Mouse (Mus musculus) common myeloid progenitor, adult 5-6 weeks (primary cell): ENCODE measurements at regions not wholly inside any gene's neighbourhood (a gene's known extent, or its start where the extent isn't known, plus 50 kb on each side); places are given as distances from the start of the nearest gene placed in this dataset.

Experiments used
- ATAC-seq: replicated peaks from 2 replicates; pipeline ENCODE4 v1.8.0; 2016; ENCODE audit warnings: low read depth, mild to moderate bottlenecking, moderate TSS enrichment, inconsistent platforms; ENCODE audit not compliant: poor library complexity, severe bottlenecking

DNA sequence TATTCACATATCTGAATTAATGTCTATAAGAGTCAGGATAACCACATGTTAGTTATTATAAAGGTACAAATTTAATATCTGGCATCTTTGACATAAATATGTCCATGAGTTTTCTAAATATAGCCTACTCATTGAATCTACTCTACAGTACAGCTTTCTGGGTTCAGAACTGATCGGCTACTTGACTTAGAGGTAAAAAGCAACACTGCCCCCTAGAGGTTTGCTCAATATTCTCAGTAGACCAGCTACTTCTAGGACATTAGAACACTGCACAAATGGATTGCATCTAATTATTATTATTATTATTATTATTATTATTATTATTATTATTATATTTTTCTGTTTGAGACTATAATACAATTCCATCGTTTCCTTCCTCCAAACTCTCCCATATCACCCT lies 418.8 kb upstream of the Tpm3-rs7 start:
- 0 out of 2 replicates have a peak, but pooled peaks have one; percentile 39 for ATAC-seq

DNA sequence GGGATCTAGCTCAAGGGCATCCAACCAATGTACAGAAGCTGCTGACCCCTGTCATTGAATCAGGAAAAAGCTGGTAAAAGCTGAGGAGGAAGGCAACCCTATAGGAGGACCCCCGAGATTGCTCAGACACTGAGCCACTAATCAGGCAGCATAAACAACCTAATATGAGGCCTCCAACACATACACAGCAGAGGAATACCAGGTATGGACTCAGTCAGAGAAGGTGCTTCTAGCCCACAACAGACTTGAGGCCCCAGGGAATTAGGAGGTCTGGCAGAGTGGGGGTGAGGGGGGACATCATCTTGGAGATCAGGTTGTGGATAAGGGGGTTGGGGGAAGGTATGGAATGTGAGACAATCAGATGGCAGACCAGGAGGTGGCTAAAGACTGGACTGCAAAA lies 413.2 kb upstream of the Tpm3-rs7 start:
- no peak for ATAC-seq

DNA sequence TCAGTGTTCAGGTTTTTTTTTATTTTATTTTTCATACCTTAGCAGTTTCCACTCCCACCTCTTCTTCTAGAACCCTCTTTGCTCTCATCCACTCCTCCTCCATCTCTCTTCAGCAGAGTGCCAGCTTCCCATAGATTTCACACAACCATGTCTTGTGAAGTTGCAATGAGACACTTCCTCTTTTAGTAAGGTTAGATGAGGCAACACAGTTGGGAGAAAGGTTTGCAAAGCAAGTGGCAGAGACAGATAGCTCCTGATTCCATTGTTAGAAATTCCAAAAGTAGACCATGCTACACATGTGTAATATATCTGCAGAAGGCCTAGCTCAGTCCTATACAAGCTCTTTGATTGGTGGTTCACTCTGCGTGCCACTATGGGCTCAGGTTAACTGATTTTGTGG lies 397.3 kb upstream of the Tpm3-rs7 start:
- ATAC-seq, result no peak
